Mouse (Mus musculus) splenic B cell, adult 2 months (primary cell): ENCODE data around the gene Gm12830.

Experiments used
- DNase-seq: peaks from one replicate; pipeline ENCODE4 v3.0.0-alpha.2; 2011; ENCODE audit warnings: low read depth, low spot score
- H3K27me3 ChIP-seq: 2 replicates; pipeline ENCODE4 v1.6.1; 2012; ENCODE audit warnings: mild to moderate bottlenecking, low read length, moderate library complexity, mixed read lengths; ENCODE audit not compliant: control insufficient read depth, poor library complexity, insufficient read depth, severe bottlenecking
- H3K36me3 ChIP-seq: 2 replicates; pipeline ENCODE4 v1.6.1; 2012; ENCODE audit warnings: mild to moderate bottlenecking, low read length, moderate library complexity, mixed read lengths; ENCODE audit not compliant: control insufficient read depth, poor library complexity, insufficient read depth, severe bottlenecking

Gene Gm12830

GRCm38 (mm10) chr4:114818963-114819702 is 2.4 kb upstream of the Gm12830 start:
- DNase-seq: no peak
- Histone ChIP-seq H3K27me3 (no peaks in the 10 kb centered on the region), H3K36me3 (no peaks in the 10 kb centered on the region)

GRCm38 (mm10) chr4:114834770-114835581 is 13.5 kb downstream of the Gm12830 start:
- Histone ChIP-seq H3K36me3 (no peaks in the 10 kb centered on the region), H3K27me3 (no peaks in the 10 kb centered on the region)
- DNase-seq: no peak

GRCm38 (mm10) chr4:114841336-114841920 is 19.9 kb downstream of the Gm12830 start:
- Histone ChIP-seq H3K36me3 (no peaks in the 10 kb centered on the region), H3K27me3 (no peaks in the 10 kb centered on the region)
- no peak for DNase-seq

GRCm38 (mm10) chr4:114842376-114842960 is 20.9 kb downstream of the Gm12830 start:
- DNase-seq: no peak
- H3K36me3 ChIP-seq: no peaks in the 10 kb centered on the region
- H3K27me3 ChIP-seq: no peaks in the 10 kb centered on the region

- Histone ChIP-seq H3K27me3 (no peaks in the 10 kb centered on the region), H3K36me3 (no peaks in the 10 kb centered on the region)
- DNase-seq: no peak
Measured at GRCm38 (mm10) chr4:114843097-114843721, 21.7 kb downstream of the Gm12830 start.

- H3K27me3 ChIP-seq: no peaks in the 10 kb centered on the region
- H3K36me3 ChIP-seq: no peaks in the 10 kb centered on the region
- DNase-seq: no peak
Measured at GRCm38 (mm10) chr4:114844600-114844999, 23.1 kb downstream of the Gm12830 start.

GRCm38 (mm10) chr4:114845622-114846021 is 24.1 kb downstream of the Gm12830 start:
- Histone ChIP-seq H3K27me3 (no peaks in the 10 kb centered on the region), H3K36me3 (no peaks in the 10 kb centered on the region)
- no peak for DNase-seq

GRCm38 (mm10) chr4:114846723-114847122 is 25.2 kb downstream of the Gm12830 start:
- no peak for DNase-seq
- H3K36me3 ChIP-seq: no peaks in the 10 kb centered on the region
- no peaks in the 10 kb centered on the region for H3K27me3 ChIP-seq

GRCm38 (mm10) chr4:114853968-114854367 is 32.4 kb downstream of the Gm12830 start:
- no peaks in the 10 kb centered on the region for H3K27me3 ChIP-seq
- no peak for DNase-seq
- no peaks in the 10 kb centered on the region for H3K36me3 ChIP-seq

GRCm38 (mm10) chr4:114858426-114858825 is 36.9 kb downstream of the Gm12830 start:
- no peaks in the 10 kb centered on the region for H3K36me3 ChIP-seq
- DNase-seq: no peak
- H3K27me3 ChIP-seq: no peaks in the 10 kb centered on the region

GRCm38 (mm10) chr4:114863166-114863565 is 41.6 kb downstream of the Gm12830 start:
- DNase-seq: no peak
- Histone ChIP-seq H3K27me3 (no peaks in the 10 kb centered on the region), H3K36me3 (no peaks in the 10 kb centered on the region)

- Histone ChIP-seq H3K36me3 (no peaks in the 10 kb centered on the region), H3K27me3 (no peaks in the 10 kb centered on the region)
- DNase-seq: no peak
Measured at GRCm38 (mm10) chr4:114869765-114870490, 48.4 kb downstream of the Gm12830 start.

GRCm38 (mm10) chr4:114876441-114876972 is 55.0 kb downstream of the Gm12830 start:
- Histone ChIP-seq H3K27me3 (no peaks in the 10 kb centered on the region), H3K36me3 (no peaks in the 10 kb centered on the region)
- DNase-seq: no peak

GRCm38 (mm10) chr4:114882232-114882631 is 60.7 kb downstream of the Gm12830 start:
- no peaks in the 10 kb centered on the region for H3K27me3 ChIP-seq
- no peaks in the 10 kb centered on the region for H3K36me3 ChIP-seq
- no peak for DNase-seq
